Mouse (Mus musculus) embryonic facial prominence, embryonic 12.5 days (tissue): ENCODE results near the gene Phf7. TPM values are rescaled to one million over a fixed set of nuclear protein-coding genes. Genes with fewer than 3 reads are reported as not detected.

Experiments used
- ATAC-seq: fragments of 200-750 bp; cut with Nextera tagmentation; 2 replicates; pipeline ENCODE4 v1.8.0; 2017; ENCODE audit not compliant: insufficient number of reproducible peaks, insufficient read depth, low FRiP score, low TSS enrichment
- H3K27ac ChIP-seq: fragments of 300-500 bp; sonication (generic); 2 replicates; pipeline ENCODE4 v1.5.1; 2016; ENCODE audit warnings: mild to moderate bottlenecking
- H3K27me3 ChIP-seq: fragments of 300-500 bp; sonication (generic); 2 replicates; pipeline ENCODE4 v1.6.1; 2016; ENCODE audit warnings: mild to moderate bottlenecking, moderate library complexity
- H3K36me3 ChIP-seq: fragments of 300-500 bp; sonication (generic); 2 replicates; pipeline ENCODE4 v1.6.1; 2016; ENCODE audit warnings: mild to moderate bottlenecking
- H3K4me1 ChIP-seq: fragments of 300-500 bp; sonication (generic); 2 replicates; pipeline ENCODE4 v1.6.1; 2016
- H3K4me2 ChIP-seq: fragments of 300-500 bp; sonication (generic); replicated peaks from 2 replicates; pipeline ENCODE4 v1.6.1; 2016; ENCODE audit warnings: mild to moderate bottlenecking, moderate library complexity
- H3K4me3 ChIP-seq: fragments of 300-500 bp; sonication (generic); 2 replicates; pipeline ENCODE4 v1.5.1; 2016; ENCODE audit warnings: mild to moderate bottlenecking
- H3K9ac ChIP-seq: fragments of 300-500 bp; sonication (generic); 2 replicates; pipeline ENCODE4 v1.6.1; 2016; ENCODE audit warnings: mild to moderate bottlenecking, moderate library complexity
- H3K9me3 ChIP-seq: fragments of 300-500 bp; sonication (generic); 2 replicates; pipeline ENCODE4 v1.6.1; 2016; ENCODE audit warnings: mild to moderate bottlenecking, moderate library complexity
- WGBS: fragments of 180-500 bp; shearing (Covaris S2); methylation state at CpG from one replicate; pipeline ENCODE4 v1.1.7; 2016; 5-methylcytosine and 5-hydroxymethylcytosine counted together
- polyA plus RNA-seq: library from polyadenylated mRNA; unstranded; fragments of >200 nt; fragmentation: Nextera tagmentation; extraction: Ambion mirVana; gene quantifications from 2 replicates; pipeline ENCODE4 v1.2.1, GENCODE M21; 2016

The Phf7 gene
- polyA plus RNA-seq, 1 experiment from 2014 or later: 13.6 TPM

DNA sequence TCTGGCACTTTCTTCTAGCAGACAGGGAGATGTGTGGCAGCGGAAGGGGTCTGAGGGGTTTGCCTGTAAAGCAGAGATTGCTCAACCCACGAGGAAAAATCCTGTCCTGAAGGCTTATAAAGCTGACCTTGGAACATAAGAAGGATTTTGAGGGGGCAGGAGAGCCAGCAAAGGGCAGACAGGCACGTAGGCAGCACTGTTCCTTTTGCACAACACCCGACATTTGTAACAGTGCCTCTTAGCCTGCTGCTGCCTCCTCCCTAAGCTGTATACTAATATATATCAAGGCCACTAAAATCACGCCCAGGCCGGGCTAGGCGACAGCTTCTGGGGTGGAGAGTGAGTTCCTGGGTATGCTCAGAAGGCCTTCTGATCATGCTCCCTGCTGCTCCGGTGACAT, 20.7 kb downstream of the Phf7 start:
- H3K4me2 ChIP-seq: no peak overlapping the region
- ATAC-seq: no peak
- no peaks in the 10 kb centered on the region for H3K36me3 ChIP-seq
- no peaks in the 10 kb centered on the region for H3K9me3 ChIP-seq
- no peak overlapping the region for H3K4me3 ChIP-seq
- no peaks in the 10 kb centered on the region for H3K27me3 ChIP-seq
- H3K27ac ChIP-seq: 0 out of 2 replicates have a peak overlapping the region, but pooled peaks have one; percentile 8
- WGBS: 65% methylated on average over 8 of the region's 8 CpGs
- no peak overlapping the region for H3K9ac ChIP-seq
- 0 out of 2 replicates have a peak, but pooled peaks cover 16% of the 10 kb centered on the region for H3K4me1 ChIP-seq

DNA sequence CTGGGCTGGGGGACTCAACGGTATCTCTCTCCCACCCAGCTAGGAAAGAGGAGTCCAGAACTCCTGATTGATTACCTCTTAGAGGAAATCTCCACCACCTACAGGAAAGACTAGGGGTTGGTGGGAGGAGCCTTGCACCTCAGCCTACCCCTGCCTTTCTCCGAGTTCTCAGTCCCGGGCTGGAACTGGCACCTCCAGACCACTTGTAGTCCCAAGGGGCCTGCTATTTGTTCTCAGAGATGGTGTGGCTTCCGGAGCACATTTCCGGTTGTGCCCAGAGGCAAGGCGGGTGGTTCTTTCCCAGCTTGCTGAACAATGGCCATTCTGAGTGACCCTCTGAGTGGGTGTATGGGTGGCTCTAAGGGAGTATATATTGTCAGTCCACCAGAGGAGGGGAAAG, 22.9 kb downstream of the Phf7 start:
- H3K9me3 ChIP-seq: no peaks in the 10 kb centered on the region
- H3K27me3 ChIP-seq: no peaks in the 10 kb centered on the region
- no peak overlapping the region for H3K27ac ChIP-seq
- H3K4me2 ChIP-seq: no peak overlapping the region
- H3K4me3 ChIP-seq: no peak overlapping the region
- H3K4me1 ChIP-seq: 0 out of 2 replicates have a peak, but pooled peaks cover 16% of the 10 kb centered on the region
- H3K9ac ChIP-seq: no peak overlapping the region
- H3K36me3 ChIP-seq: no peaks in the 10 kb centered on the region
- 52% methylated on average over 6 of the region's 6 CpGs for WGBS
- ATAC-seq: no peak

DNA sequence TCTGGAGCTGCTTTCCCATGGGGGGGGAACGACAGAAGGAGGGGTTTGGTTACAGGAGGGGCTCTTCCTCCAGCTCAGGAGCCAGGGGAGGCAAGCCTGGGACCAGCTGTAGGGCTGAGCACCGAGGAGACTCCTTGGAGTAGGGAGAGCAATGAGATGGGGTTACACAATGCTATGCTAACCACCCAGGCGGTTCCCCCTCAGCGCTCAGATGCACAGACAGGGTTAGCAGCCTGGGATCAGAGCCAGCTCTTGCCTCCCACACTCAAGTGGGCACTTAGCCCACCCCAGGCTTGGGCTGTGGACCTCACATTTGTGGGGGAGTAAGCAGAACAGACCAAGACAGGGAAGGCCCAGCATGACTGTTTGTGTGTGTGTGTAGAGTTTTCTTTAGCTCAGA, 24.1 kb downstream of the Phf7 start:
- 0 out of 2 replicates have a peak, but pooled peaks have one; percentile 31 for ATAC-seq

DNA sequence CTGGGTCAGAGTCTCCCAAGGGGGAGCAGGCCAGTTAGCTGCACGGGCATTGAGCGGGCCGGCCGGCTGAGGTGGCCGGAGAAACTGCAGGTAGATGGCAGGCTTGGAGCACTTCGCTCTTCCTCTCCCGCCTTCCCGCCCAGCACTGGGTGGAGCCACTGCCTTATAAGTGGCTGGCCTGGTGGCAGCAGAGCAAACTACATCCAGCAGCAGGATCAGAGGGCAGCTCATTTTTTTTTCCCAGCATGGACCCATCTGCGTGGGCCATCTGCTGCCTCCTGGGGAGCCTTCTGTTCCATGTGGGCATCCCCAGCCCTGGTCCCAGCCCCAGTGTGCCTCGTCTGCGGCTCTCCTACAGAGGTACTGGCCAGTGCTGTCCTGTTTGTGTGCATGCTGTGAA, 33.5 kb downstream of the Phf7 start, which contains the start of gene Sema3g:
Gene Sema3g, plus strand, starts transcription at position 195 of the 400 bp plus-strand sequence.
- peaks cover 11% of the 10 kb centered on the region; the same call in 1 of the 2 replicates for H3K4me1 ChIP-seq
- no peaks in the 10 kb centered on the region for H3K9me3 ChIP-seq
- no peaks in the 10 kb centered on the region for H3K27me3 ChIP-seq
- 9% methylated on average over 11 of the region's 11 CpGs for WGBS
- H3K9ac ChIP-seq: peak within 1 kb of the TSS; percentile 37; the same call in 1 of the 2 replicates
- H3K36me3 ChIP-seq: no peaks in the 10 kb centered on the region
- H3K27ac ChIP-seq: no peak within 1 kb of the TSS
- ATAC-seq: peak; percentile 57; the same call in 1 of the 2 replicates
- H3K4me2 ChIP-seq: no peak within 1 kb of the TSS; the same call in 1 of the 2 replicates
- H3K4me3 ChIP-seq: no peak within 1 kb of the TSS

More for the DNA sequence above, 24.1 kb downstream of the Phf7 start:
- H3K4me3 ChIP-seq: no peak overlapping the region
- peak overlapping the region; percentile 36; the same call in 1 of the 2 replicates for H3K27ac ChIP-seq
- H3K36me3 ChIP-seq: no peaks in the 10 kb centered on the region
- no peaks in the 10 kb centered on the region for H3K9me3 ChIP-seq
- H3K27me3 ChIP-seq: no peaks in the 10 kb centered on the region
- 71% methylated on average over 4 of the region's 4 CpGs for WGBS
- 0 out of 2 replicates have a peak, but pooled peaks cover 16% of the 10 kb centered on the region for H3K4me1 ChIP-seq
- H3K4me2 ChIP-seq: no peak overlapping the region
- no peak overlapping the region for H3K9ac ChIP-seq

DNA sequence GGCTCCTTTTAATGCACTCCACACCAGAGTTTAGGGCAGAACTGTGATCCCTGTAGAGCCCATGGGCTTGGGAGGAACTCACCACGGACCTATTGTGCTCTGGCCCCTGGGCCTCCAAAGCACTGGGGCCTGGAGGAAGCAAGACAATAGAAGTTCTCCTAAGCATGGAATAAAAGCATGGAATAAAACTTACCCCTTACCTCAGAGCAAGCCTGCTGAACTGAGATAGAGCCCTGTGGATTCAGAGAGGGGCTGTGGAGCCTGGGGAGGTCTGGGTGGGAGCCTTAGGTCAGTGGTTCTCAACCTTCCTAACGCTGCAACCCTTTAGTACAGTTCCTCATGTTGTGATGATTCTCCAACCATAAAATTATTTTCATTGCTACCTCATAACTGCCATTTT, 34.3 kb downstream of the Phf7 start, which contains the start of gene Nisch:
Gene Nisch, minus strand, starts transcription at position 101 of the 400 bp plus-strand sequence.
- Histone ChIP-seq H3K4me1 (peaks cover 11% of the 10 kb centered on the region; the same call in 1 of the 2 replicates), H3K4me2 (peak within 1 kb of the TSS; percentile 7; the same call in 1 of the 2 replicates), H3K36me3 (no peaks in the 10 kb centered on the region), H3K27me3 (no peaks in the 10 kb centered on the region), H3K9ac (peak within 1 kb of the TSS; percentile 37; the same call in 1 of the 2 replicates), H3K9me3 (no peaks in the 10 kb centered on the region), H3K4me3 (no peak within 1 kb of the TSS), H3K27ac (peak within 1 kb of the TSS; percentile 37; the same call in 1 of the 2 replicates)
- WGBS: 84% methylated on average over 2 of the region's 2 CpGs
- ATAC-seq: no peak

DNA sequence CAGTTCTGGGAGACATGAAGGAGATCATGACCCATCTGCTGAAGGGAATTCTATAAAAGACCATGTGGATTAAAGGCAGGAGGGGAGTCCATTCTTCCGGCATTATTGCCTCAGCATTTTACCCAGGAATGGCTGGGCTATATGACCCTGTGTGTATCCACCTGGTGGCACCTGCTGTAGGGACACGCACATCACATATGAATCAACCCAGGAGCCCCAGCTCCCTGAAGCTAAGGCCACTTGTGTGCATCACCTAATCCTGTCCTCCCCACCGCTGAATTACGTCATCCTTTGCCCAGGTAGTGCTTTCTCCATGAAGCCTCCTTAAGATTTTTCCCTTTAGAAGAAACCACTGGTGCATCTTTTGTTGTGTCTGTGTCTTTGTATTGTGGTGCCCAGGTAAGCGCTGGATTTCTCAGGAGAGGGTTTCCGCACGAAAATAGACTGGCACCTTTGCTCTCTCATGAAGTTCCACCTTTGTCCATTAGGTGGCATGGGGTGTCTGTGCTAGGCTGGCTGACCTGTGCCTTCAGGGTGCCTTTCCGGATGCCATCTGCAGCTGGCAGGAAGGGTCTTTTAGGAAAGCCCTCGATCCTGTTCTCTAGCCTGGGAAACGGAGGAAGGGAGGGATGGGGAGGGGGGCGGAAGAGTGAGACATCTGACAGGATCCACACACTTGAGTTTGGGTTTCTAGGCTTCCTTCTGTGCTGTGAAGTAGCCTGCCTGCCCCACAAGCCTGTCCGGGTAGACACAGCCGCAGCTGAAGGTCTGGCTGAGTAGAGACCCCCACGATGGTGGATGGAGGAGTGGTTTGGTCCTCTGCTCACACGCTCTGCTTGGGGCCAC, 35.7 kb downstream of the Phf7 start:
- no peaks in the 10 kb centered on the region for H3K36me3 ChIP-seq
- 0 out of 2 replicates have a peak overlapping the region, but pooled peaks have one; percentile 7 for H3K4me2 ChIP-seq
- H3K4me3 ChIP-seq: no peak overlapping the region
- H3K4me1 ChIP-seq: peaks cover 11% of the 10 kb centered on the region; the same call in 1 of the 2 replicates
- no peaks in the 10 kb centered on the region for H3K9me3 ChIP-seq
- ATAC-seq: no peak; the same call in 1 of the 2 replicates
- H3K27me3 ChIP-seq: no peaks in the 10 kb centered on the region
- peak overlapping the region; percentile 27; the same call in 1 of the 2 replicates for H3K9ac ChIP-seq
- H3K27ac ChIP-seq: peak overlapping the region; percentile 37; the same call in 1 of the 2 replicates
- WGBS: 31% methylated on average over 15 of the region's 15 CpGs

DNA sequence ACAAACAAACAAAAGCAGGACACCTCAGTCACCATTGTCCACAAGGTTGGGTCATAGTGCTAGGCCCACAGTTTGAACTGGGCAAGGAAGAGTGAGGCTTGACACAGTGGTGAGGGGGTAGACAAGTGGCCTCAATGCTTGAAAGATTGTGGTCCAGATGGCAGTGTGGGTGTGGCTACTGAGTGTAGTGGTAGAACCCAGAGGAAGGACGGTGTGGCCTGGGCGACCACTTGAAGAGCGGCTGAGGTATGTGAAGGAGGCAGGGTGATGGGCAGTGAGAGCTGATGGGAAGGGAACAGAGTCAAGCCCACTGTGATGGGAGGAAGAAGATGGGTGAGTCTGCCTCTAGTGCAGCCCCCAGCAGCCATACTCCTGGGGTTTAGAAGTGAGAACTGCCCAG, 36.4 kb downstream of the Phf7 start:
- no peaks in the 10 kb centered on the region for H3K27me3 ChIP-seq
- WGBS: 78% methylated on average over 3 of the region's 3 CpGs
- no peak overlapping the region for H3K27ac ChIP-seq

DNA sequence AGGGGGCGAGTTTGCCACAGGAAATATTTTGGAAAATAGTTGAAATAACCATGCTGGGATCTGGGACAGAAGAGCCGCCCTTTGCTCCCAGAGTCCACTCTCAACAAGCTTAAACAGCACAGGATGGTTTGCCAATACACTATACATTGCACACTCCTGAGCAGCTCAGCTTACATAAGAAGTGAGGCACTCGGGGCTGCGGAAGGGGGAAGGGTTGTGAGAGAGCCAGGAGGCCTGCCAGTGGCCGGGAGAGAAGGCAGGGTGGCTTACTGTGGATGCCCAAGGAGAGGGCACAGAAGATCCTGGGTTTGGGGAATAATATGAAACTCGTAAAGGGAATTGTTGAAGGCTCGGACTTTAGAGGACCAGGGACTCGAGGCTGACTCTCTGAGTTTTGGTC, 37.2 kb downstream of the Phf7 start:
- Histone ChIP-seq H3K9me3 (no peaks in the 10 kb centered on the region), H3K27ac (no peak overlapping the region), H3K4me1 (peaks cover 11% of the 10 kb centered on the region; the same call in 1 of the 2 replicates), H3K4me2 (no peak overlapping the region), H3K36me3 (no peaks in the 10 kb centered on the region), H3K4me3 (no peak overlapping the region), H3K27me3 (no peaks in the 10 kb centered on the region), H3K9ac (no peak overlapping the region)
- 61% methylated on average over 8 of the region's 8 CpGs for WGBS
- no peak for ATAC-seq

More for the DNA sequence above, 36.4 kb downstream of the Phf7 start:
- peaks cover 11% of the 10 kb centered on the region; the same call in 1 of the 2 replicates for H3K4me1 ChIP-seq
- no peak overlapping the region for H3K4me3 ChIP-seq
- ATAC-seq: 0 out of 2 replicates have a peak, but pooled peaks have one; percentile 8
- H3K9me3 ChIP-seq: no peaks in the 10 kb centered on the region
- H3K4me2 ChIP-seq: no peak overlapping the region
- no peaks in the 10 kb centered on the region for H3K36me3 ChIP-seq
- no peak overlapping the region for H3K9ac ChIP-seq

DNA sequence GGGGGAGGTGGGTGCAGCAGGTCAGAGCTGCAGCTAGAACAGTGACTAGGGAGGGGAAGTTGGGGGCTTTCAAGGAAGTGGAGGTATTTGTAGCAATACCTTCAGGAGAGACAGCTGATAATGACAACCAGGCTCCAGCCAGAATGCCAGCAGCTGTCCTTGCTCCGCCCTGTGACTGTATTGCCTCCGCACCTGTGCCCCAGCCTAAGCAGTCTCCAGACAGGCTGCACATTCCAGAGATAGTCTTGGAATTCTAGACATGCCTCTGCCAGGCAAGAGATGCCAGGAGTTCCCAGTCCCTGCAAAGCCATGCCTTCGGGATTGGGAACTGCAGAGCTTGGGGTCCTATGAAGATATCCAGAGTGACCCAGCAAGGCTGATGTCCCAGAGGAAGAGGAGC, 38.6 kb downstream of the Phf7 start:
- Histone ChIP-seq H3K9me3 (no peaks in the 10 kb centered on the region), H3K9ac (no peak overlapping the region), H3K36me3 (no peaks in the 10 kb centered on the region), H3K4me2 (no peak overlapping the region), H3K27me3 (no peaks in the 10 kb centered on the region), H3K4me1 (peaks cover 7% of the 10 kb centered on the region; the same call in 1 of the 2 replicates), H3K27ac (no peak overlapping the region), H3K4me3 (no peak overlapping the region)
- ATAC-seq: no peak
- WGBS: 65% methylated on average over 3 of the region's 3 CpGs

DNA sequence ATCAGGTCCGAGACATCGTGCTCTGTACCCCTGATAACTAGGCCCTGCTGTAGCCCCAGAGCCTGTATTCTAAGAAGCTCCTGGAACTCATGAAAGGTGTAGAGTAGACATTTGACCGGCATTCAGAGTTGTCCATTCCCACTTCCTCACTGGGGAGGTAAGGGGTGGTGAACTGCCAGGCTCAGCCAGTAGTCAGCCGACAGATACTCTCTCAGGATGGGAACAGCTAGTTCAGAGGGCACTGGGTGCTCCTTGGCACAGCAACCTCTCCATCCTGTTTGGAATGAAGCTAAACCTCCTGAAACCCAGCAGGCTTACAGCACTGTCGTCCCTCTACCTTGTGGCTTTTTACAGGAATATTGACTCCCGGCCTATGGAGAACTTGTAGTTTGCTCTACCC, 39.3 kb downstream of the Phf7 start:
- Histone ChIP-seq H3K27me3 (no peaks in the 10 kb centered on the region), H3K9me3 (no peaks in the 10 kb centered on the region), H3K27ac (no peak overlapping the region), H3K9ac (no peak overlapping the region), H3K4me2 (no peak overlapping the region), H3K4me1 (peaks cover 5% of the 10 kb centered on the region; the same call in 1 of the 2 replicates), H3K4me3 (no peak overlapping the region), H3K36me3 (no peaks in the 10 kb centered on the region)
- WGBS: 83% methylated on average over 6 of the region's 6 CpGs
- no peak for ATAC-seq

DNA sequence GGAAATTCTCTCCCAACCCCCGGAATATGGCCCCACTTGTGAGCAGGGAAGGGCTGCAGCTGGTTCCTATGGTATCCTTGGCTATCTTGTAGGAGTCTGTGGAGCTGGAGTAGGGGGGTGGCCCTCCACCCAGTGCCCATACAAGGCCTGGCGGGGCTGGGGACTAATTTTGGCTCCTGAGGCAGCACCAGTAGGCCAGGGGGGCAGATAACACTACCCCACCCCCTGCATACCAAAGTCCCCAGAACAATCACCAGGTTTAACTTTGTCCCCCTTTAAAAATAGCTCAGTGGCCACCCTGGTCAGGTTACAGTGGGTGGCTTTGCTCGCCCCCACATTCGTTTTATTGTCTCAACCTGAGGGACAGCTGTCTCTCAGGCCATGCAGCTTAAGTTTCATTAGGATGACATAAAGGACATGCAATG, 42.0 kb downstream of the Phf7 start:
- Histone ChIP-seq H3K4me3 (no peak overlapping the region), H3K27me3 (no peaks in the 10 kb centered on the region), H3K9me3 (no peaks in the 10 kb centered on the region), H3K36me3 (peaks cover 4% of the 10 kb centered on the region), H3K4me1 (peaks cover 9% of the 10 kb centered on the region), H3K9ac (no peak overlapping the region), H3K27ac (no peak overlapping the region), H3K4me2 (no peak overlapping the region)
- ATAC-seq: no peak
- WGBS: 69% methylated on average over 4 of the region's 4 CpGs
